Mouse (Mus musculus): ENCODE results near the gene Inpp5f. TPM values are rescaled to one million over a fixed set of nuclear protein-coding genes. Genes with fewer than 3 reads are reported as not detected.

The Inpp5f gene
- total and polyA plus RNA-seq, 3 experiments = 9.5 to 14.3 TPM; not detected in 1

DNA sequence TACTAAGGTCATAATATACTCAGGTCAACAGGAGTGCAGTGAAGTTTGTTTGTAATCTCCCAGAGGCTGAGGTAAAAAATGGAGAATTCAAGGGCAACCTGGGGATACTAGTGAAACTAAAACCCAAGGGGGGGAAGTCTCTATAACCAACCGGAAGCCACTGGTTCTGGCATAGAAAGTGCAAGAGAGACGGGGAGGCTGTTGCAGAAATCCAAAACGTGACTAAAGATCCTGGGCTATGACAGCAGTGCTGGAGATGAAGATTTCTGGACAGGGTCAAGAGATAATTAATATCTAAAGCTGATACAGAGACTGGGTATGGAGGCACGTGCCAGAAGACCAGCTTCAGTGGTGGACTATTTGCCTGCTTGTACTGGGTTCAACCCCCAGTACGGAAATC is 126.9 kb downstream of the Inpp5f start:
- Histone ChIP-seq H3K27ac (ENCODE audit: control insufficient read depth, low read depth, low read length) (no peak overlapping the region), H3K79me2 (ENCODE audit: control insufficient read depth, insufficient read depth, low read length, poor library complexity) (peaks cover 67% of the 10 kb centered on the region)

DNA sequence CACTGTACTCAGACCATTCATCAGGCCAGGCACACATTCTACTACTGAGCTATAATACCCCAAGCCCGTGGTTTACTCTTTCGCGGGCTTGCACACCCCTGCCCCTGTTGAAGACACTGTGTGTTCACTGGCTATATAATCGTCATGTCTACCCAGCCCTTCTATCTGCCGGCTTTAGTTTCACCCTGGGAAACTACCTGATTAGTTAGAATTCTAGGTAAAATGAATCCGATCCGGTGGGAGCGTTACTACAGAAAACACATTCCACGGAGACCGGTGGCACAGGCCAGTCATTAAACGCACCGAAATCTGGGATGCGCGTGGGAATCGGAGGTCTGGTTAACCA is 128.0 kb downstream of the Inpp5f start:
- Histone ChIP-seq H3K27me3 (ENCODE audit: control insufficient read depth in 1 of 2, insufficient read depth in 2 of 2, low read length in 2 of 2) (no peaks in the 10 kb centered on the region), H3K9me3 (replicated peaks; ENCODE audit: insufficient read depth, low read length) (no peaks in the 10 kb centered on the region), H3K79me2 (ENCODE audit: control insufficient read depth, insufficient read depth, low read length, poor library complexity) (peaks cover 57% of the 10 kb centered on the region), H3K27ac (ENCODE audit: control insufficient read depth, low read depth, low read length) (no peak overlapping the region), H3K4me1 (ENCODE audit: control insufficient read depth in 1 of 2, insufficient read depth in 2 of 2, low read length in 2 of 2) (peaks cover 3 to 22% of the 10 kb centered on the region in 2 experiments; a peak in 2 of 4 replicates), H3K9ac (ENCODE audit: control insufficient read depth, low read depth, low read length, poor library complexity, severe bottlenecking) (peak overlapping the region; percentile 93), H3K36me3 (ENCODE audit: control insufficient read depth in 1 of 2, insufficient read depth in 2 of 2, low read length in 2 of 2) (peaks cover 1 to 24% of the 10 kb centered on the region in 2 experiments), H3K4me3 (ENCODE audit: control insufficient read depth in 1 of 2, insufficient read depth in 1 of 2, low read depth in 2 of 2, low read length in 2 of 2) (peak overlapping the region; percentile 85 to 86)
- DNase-seq (ENCODE audit: low read depth, low spot score) = peak; percentile 20
- TF ChIP-seq NRF1 (IDR thresholded peaks at IDR 0.05; ENCODE audit: insufficient read depth, low read depth, low read length, poor library complexity, severe bottlenecking) (no peak), MAX (IDR thresholded peaks at IDR 0.05; ENCODE audit: low read length) (no peak), SMC3 (IDR thresholded peaks at IDR 0.05; ENCODE audit: low read depth, low read length) (no peak), TBP (IDR thresholded peaks at IDR 0.05; ENCODE audit: low read depth, low read length) (no peak), HCFC1 (IDR thresholded peaks at IDR 0.05; ENCODE audit: low read depth, low read length) (no peak)

More for the DNA sequence above, 126.9 kb downstream of the Inpp5f start:
- H3K27me3 ChIP-seq (ENCODE audit: control insufficient read depth in 1 of 2, insufficient read depth in 2 of 2, low read length in 2 of 2) = no peaks in the 10 kb centered on the region
- no peak for TF ChIP-seq MYB (IDR thresholded peaks at IDR 0.05; ENCODE audit: low read depth, low read length)
- TF ChIP-seq ZNF384 (IDR thresholded peaks at IDR 0.05; ENCODE audit: low read depth, low read length) = no peak
- TF ChIP-seq MAZ (IDR thresholded peaks at IDR 0.05; ENCODE audit: low read depth, low read length) = no peak
- no peak for TF ChIP-seq GATA1 (IDR thresholded peaks at IDR 0.05; ENCODE audit: low read depth, low read length)
- no peak for TF ChIP-seq RCOR1 (IDR thresholded peaks at IDR 0.05; ENCODE audit: low read depth, low read length)
- TF ChIP-seq SMC3 (IDR thresholded peaks at IDR 0.05; ENCODE audit: low read depth, low read length) = no peak
- no peak for TF ChIP-seq TBP (IDR thresholded peaks at IDR 0.05; ENCODE audit: low read depth, low read length)
- no peak for TF ChIP-seq E2F4 (IDR thresholded peaks at IDR 0.05; ENCODE audit: borderline replicate concordance, low read depth, low read length)
- TF ChIP-seq HCFC1 (IDR thresholded peaks at IDR 0.05; ENCODE audit: low read depth, low read length) = no peak
- H3K9ac ChIP-seq (ENCODE audit: control insufficient read depth, low read depth, low read length, poor library complexity, severe bottlenecking) = peak overlapping the region; percentile 9; the same call in 1 of the 2 replicates
- H3K9me3 ChIP-seq (replicated peaks; ENCODE audit: insufficient read depth, low read length) = no peaks in the 10 kb centered on the region
- no peak for DNase-seq (ENCODE audit: low read depth, low spot score)
- no peak overlapping the region for H3K4me3 ChIP-seq (ENCODE audit: control insufficient read depth in 1 of 2, insufficient read depth in 1 of 2, low read depth in 2 of 2, low read length in 2 of 2)
- peaks cover 1 to 18% of the 10 kb centered on the region in 2 experiments for H3K36me3 ChIP-seq (ENCODE audit: control insufficient read depth in 1 of 2, insufficient read depth in 2 of 2, low read length in 2 of 2)
- peaks cover 3 to 18% of the 10 kb centered on the region in 2 experiments; a peak in 2 of 4 replicates for H3K4me1 ChIP-seq (ENCODE audit: control insufficient read depth in 1 of 2, insufficient read depth in 2 of 2, low read length in 2 of 2)

DNA sequence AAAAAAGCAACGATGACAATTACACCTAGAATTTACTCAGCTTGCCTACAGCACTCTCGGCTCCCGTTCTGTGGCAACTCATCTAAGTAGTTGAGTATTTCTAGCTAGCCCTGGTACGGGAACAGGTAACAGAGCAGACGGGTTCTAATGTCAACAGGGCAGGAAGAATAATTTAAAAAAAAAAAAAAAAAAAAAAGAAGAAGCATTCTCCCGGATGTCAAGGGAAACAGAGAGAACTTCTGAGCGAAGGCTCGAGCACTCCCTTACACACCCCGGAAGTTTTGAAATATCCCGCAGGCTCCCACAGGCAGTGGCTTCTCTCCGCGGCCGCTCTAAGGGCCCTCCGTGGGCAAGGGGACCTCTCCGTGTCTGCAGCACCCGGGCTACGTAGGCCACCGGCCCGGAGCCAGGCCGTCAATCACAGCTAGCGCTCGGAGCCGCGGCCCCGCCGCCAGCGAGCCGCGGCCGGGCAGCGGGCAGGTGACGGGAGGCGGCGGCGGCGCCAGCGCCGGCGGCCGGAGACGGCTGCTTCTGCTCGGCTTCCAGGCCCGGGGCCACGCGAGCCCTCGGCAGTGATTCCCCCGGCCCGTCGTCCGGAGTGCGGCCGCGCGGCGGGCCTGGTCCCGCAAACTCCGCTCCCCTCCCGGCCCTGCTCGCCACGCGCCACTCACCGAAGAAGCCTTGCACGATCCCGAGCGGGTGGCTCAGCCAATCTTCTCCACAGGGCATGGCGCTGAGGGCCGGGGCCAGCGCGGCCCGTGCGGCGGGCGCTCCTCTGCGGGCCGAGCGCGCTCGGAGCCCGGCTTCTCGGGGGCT is 128.5 kb downstream of the Inpp5f start:
- Histone ChIP-seq H3K9ac (ENCODE audit: control insufficient read depth, low read depth, low read length, poor library complexity, severe bottlenecking) (peak overlapping the region; percentile 93), H3K79me2 (ENCODE audit: control insufficient read depth, insufficient read depth, low read length, poor library complexity) (peaks cover 51% of the 10 kb centered on the region), H3K27me3 (ENCODE audit: control insufficient read depth in 1 of 2, insufficient read depth in 2 of 2, low read length in 2 of 2) (no peaks in the 10 kb centered on the region), H3K4me1 (ENCODE audit: control insufficient read depth in 1 of 2, insufficient read depth in 2 of 2, low read length in 2 of 2) (peaks cover 3 to 26% of the 10 kb centered on the region in 2 experiments; a peak in 2 of 4 replicates), H3K36me3 (ENCODE audit: control insufficient read depth in 1 of 2, insufficient read depth in 2 of 2, low read length in 2 of 2) (peaks cover 1 to 27% of the 10 kb centered on the region in 2 experiments), H3K4me3 (ENCODE audit: control insufficient read depth in 1 of 2, insufficient read depth in 1 of 2, low read depth in 2 of 2, low read length in 2 of 2) (peak overlapping the region; percentile 85 to 86), H3K9me3 (replicated peaks; ENCODE audit: insufficient read depth, low read length) (no peaks in the 10 kb centered on the region), H3K27ac (ENCODE audit: control insufficient read depth, low read depth, low read length) (peak overlapping the region; percentile 54)
- peak; percentile 75 for DNase-seq (ENCODE audit: low read depth, low spot score)
- TF ChIP-seq KAT2A (conservative IDR thresholded peaks at IDR 0.05; ENCODE audit: low read depth, low read length) (no peak), RCOR1 (IDR thresholded peaks at IDR 0.05; ENCODE audit: low read depth, low read length) (no peak), ZNF384 (IDR thresholded peaks at IDR 0.05; ENCODE audit: low read depth, low read length) (peak; percentile 94), HCFC1 (IDR thresholded peaks at IDR 0.05; ENCODE audit: low read depth, low read length) (peak; percentile 62), CHD1 (IDR thresholded peaks at IDR 0.05; ENCODE audit: low read depth, low read length) (0 out of 2 replicates have a peak, but pooled peaks have one; percentile 82), MXI1 (IDR thresholded peaks at IDR 0.05; ENCODE audit: low read depth, low read length) (peak; percentile 61), SIN3A (IDR thresholded peaks at IDR 0.05; ENCODE audit: low read length) (peak; percentile 76; the same call in 1 of the 2 replicates), MAFK (IDR thresholded peaks at IDR 0.05; ENCODE audit: borderline replicate concordance, low read depth, low read length) (no peak), SMC3 (IDR thresholded peaks at IDR 0.05; ENCODE audit: low read depth, low read length) (no peak), TAL1 (IDR thresholded peaks at IDR 0.05; ENCODE audit: low read length) (no peak), TBP (IDR thresholded peaks at IDR 0.05; ENCODE audit: low read depth, low read length) (0 out of 2 replicates have a peak, but pooled peaks have one; percentile 12), ELF1 (IDR thresholded peaks at IDR 0.05; ENCODE audit: low read depth, low read length) (peak; percentile 64; the same call in 1 of the 2 replicates)
